Mouse (Mus musculus): Measurements from ENCODE around the gene Ppp3ca. TPM values are rescaled to one million over a fixed set of nuclear protein-coding genes. Genes with fewer than 3 reads are reported as not detected.

The Ppp3ca gene
- total and polyA plus RNA-seq, 3 experiments = 63.4 to 143 (median 130) TPM

DNA sequence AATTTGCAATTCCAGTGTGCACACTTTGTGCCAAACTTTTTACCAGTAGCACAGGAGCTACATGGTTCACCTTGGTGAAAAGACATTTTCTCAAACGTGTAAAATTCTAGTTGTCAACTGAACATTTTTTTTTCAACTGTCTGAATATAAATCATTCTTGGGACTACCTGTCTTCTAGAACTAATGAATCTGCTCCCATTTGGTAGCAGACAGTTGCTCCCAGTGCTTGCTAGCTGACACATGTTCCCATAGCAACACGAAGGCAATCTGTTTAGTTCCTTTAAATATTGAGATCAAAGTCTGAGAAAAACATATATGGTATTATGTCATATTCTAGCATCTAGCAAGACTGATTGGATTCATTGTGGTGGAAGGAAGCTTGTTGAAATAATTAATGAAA, 158.5 kb downstream of the Ppp3ca start:
- H3K79me2 ChIP-seq (replicated peaks; ENCODE audit: control insufficient read depth, extremely low read depth, insufficient read depth, poor library complexity, severe bottlenecking) = no peaks in the 10 kb centered on the region; the same call in none of the 2 replicates
- H3K4me3 ChIP-seq (replicated peaks in 1 of 3; ENCODE audit: low read depth in 2 of 3, low read length in 2 of 3, poor library complexity in 1 of 3) = no peak overlapping the region
- peaks cover 2 to 34% of the 10 kb centered on the region in 2 experiments; a peak in 3 of 4 replicates for H3K4me1 ChIP-seq (ENCODE audit: control insufficient read depth in 1 of 2, insufficient read depth in 2 of 2)
- H3K9me3 ChIP-seq (replicated peaks; ENCODE audit: low read length) = no peaks in the 10 kb centered on the region
- no peak overlapping the region for H3K27ac ChIP-seq (ENCODE audit: insufficient read depth, low read depth)
- H3K9ac ChIP-seq (ENCODE audit: insufficient read depth, low read depth) = no peak overlapping the region
- H3K36me3 ChIP-seq (replicated peaks in 1 of 2; ENCODE audit: control insufficient read depth in 1 of 2, insufficient read depth in 1 of 2, low read length in 1 of 2) = peaks cover 7 to 54% of the 10 kb centered on the region in 2 experiments
- TF ChIP-seq JUN (IDR thresholded peaks at IDR 0.05; ENCODE audit: insufficient read depth, low read depth, low read length) (no peak), MXI1 (IDR thresholded peaks at IDR 0.05; ENCODE audit: low read depth, low read length) (no peak), USF2 (conservative IDR thresholded peaks at IDR 0.05; ENCODE audit: low read depth, low read length) (no peak), BHLHE40 (IDR thresholded peaks at IDR 0.05; ENCODE audit: low read depth, low read length) (no peak), POLR2A (IDR thresholded peaks at IDR 0.05; ENCODE audit: low read depth, low read length) (no peak), NELFE (IDR thresholded peaks at IDR 0.05; ENCODE audit: low read depth, low read length) (no peak), CHD2 (IDR thresholded peaks at IDR 0.05; ENCODE audit: low read length) (no peak)
- no peak for DNase-seq (ENCODE audit: extremely low read depth)
- H3K27me3 ChIP-seq (replicated peaks) = no peaks in the 10 kb centered on the region
- dilution Hi-C loops (cut with MboI; ENCODE audit: extremely low pct_ligation_motif_present, extremely low pct_unique_long_range_greater_than_20kb, low sequenced_read_pairs) = no loop called here
- H3K4me2 ChIP-seq (ENCODE audit: insufficient read depth, low read depth, poor library complexity, severe bottlenecking) = no peak overlapping the region
- in situ Hi-C loops (cut with MboI; ENCODE audit: low pct_ligation_motif_present, low pct_unique_long_range_greater_than_20kb, low sequenced_read_pairs) = no loop called here

- H3K4me1 ChIP-seq (ENCODE audit: control insufficient read depth in 1 of 2, insufficient read depth in 2 of 2) = peaks cover 6 to 41% of the 10 kb centered on the region in 2 experiments; a peak in 3 of 4 replicates
- no peaks in the 10 kb centered on the region for H3K9me3 ChIP-seq (replicated peaks; ENCODE audit: low read length)
- H3K36me3 ChIP-seq (replicated peaks in 1 of 2; ENCODE audit: control insufficient read depth in 1 of 2, insufficient read depth in 1 of 2, low read length in 1 of 2) = peaks cover 2 to 54% of the 10 kb centered on the region in 2 experiments
- H3K4me3 ChIP-seq (replicated peaks in 1 of 3; ENCODE audit: low read depth in 2 of 3, low read length in 2 of 3, poor library complexity in 1 of 3) = no peak overlapping the region
- DNase-seq (ENCODE audit: extremely low read depth) = no peak
- dilution Hi-C loops (cut with MboI; ENCODE audit: extremely low pct_ligation_motif_present, extremely low pct_unique_long_range_greater_than_20kb, low sequenced_read_pairs) (no loop called here), in situ Hi-C loops (cut with MboI; ENCODE audit: low pct_ligation_motif_present, low pct_unique_long_range_greater_than_20kb, low sequenced_read_pairs) (no loop called here)
- H3K79me2 ChIP-seq (replicated peaks; ENCODE audit: control insufficient read depth, extremely low read depth, insufficient read depth, poor library complexity, severe bottlenecking) = no peaks in the 10 kb centered on the region; the same call in 1 of the 2 replicates
- no peak overlapping the region for H3K4me2 ChIP-seq (ENCODE audit: insufficient read depth, low read depth, poor library complexity, severe bottlenecking)
- no peak overlapping the region for H3K27ac ChIP-seq (ENCODE audit: insufficient read depth, low read depth)
- no peaks in the 10 kb centered on the region for H3K27me3 ChIP-seq (replicated peaks)
- H3K9ac ChIP-seq (ENCODE audit: insufficient read depth, low read depth) = no peak overlapping the region
- no peak for TF ChIP-seq POLR2AphosphoS2 (IDR thresholded peaks at IDR 0.05; ENCODE audit: low read depth, low read length)
- no peak for TF ChIP-seq MXI1 (IDR thresholded peaks at IDR 0.05; ENCODE audit: low read depth, low read length)
- TF ChIP-seq CHD1 (IDR thresholded peaks at IDR 0.05; ENCODE audit: low read depth, low read length) = no peak
- no peak for TF ChIP-seq KAT2A (IDR thresholded peaks at IDR 0.05; ENCODE audit: insufficient replicate concordance, low read length)
- no peak for TF ChIP-seq ZNF384 (IDR thresholded peaks at IDR 0.05; ENCODE audit: low read depth, low read length)
- TF ChIP-seq MAX (IDR thresholded peaks at IDR 0.05; ENCODE audit: low read length) = no peak
- no peak for TF ChIP-seq MEF2A (IDR thresholded peaks at IDR 0.05; ENCODE audit: borderline replicate concordance, low read depth, low read length)
- TF ChIP-seq BHLHE40 (IDR thresholded peaks at IDR 0.05; ENCODE audit: low read depth, low read length) = no peak
- no peak for TF ChIP-seq SMC3 (IDR thresholded peaks at IDR 0.05; ENCODE audit: low read depth, low read length)
- no peak for TF ChIP-seq SIN3A (IDR thresholded peaks at IDR 0.05; ENCODE audit: low read length)
Measured at GRCm38 (mm10) chr3:136829109-136829508, 159.2 kb downstream of the Ppp3ca start.

Data from CH12.LX (cell line).